Mouse (Mus musculus) brain, embryonic 14.5 days (tissue): ENCODE measurements around the gene Mef2b.
"Not testable (repeated sequence)": the region's sequence is repeated elsewhere in the genome, so short reads cannot be mapped to it uniquely, and the experiment has no call there.

Experiments used
- CTCF ChIP-seq: fragments of 200-500 bp; IDR thresholded peaks from 2 replicates; pipeline ENCODE4 v1.5.1; 2012; ENCODE audit warnings: inconsistent platforms, mild to moderate bottlenecking, moderate library complexity, borderline replicate concordance; ENCODE audit not compliant: insufficient read depth, insufficient read length; ENCODE audit errors: extremely low read depth
- POLR2A ChIP-seq: fragments of 200-500 bp; IDR thresholded peaks from 2 replicates; pipeline ENCODE4 v1.6.1; 2012; ENCODE audit warnings: mild to moderate bottlenecking, inconsistent platforms, borderline replicate concordance; ENCODE audit not compliant: poor library complexity, insufficient read depth, insufficient read length, severe bottlenecking; ENCODE audit errors: extremely low read depth

GRCm38 (mm10) chr8:70216161-70216560, 76.7 kb downstream of the Mef2b start:
- not testable (repeated sequence) for TF ChIP-seq CTCF, POLR2A
